Mouse (Mus musculus): Measurements from ENCODE around the gene 9230102O04Rik.

The 9230102O04Rik gene

GRCm38 (mm10) chr2:9871798-9872197 lies 17.5 kb downstream of the 9230102O04Rik start:
- no peak for DNase-seq (ENCODE audit: low spot score in 2 of 2)

- peak in 1 of 2 experiments; percentile 26 for DNase-seq (ENCODE audit: low spot score in 2 of 2)
Observed at GRCm38 (mm10) chr2:9871141-9871716, 18.1 kb downstream of the 9230102O04Rik start.

DNA sequence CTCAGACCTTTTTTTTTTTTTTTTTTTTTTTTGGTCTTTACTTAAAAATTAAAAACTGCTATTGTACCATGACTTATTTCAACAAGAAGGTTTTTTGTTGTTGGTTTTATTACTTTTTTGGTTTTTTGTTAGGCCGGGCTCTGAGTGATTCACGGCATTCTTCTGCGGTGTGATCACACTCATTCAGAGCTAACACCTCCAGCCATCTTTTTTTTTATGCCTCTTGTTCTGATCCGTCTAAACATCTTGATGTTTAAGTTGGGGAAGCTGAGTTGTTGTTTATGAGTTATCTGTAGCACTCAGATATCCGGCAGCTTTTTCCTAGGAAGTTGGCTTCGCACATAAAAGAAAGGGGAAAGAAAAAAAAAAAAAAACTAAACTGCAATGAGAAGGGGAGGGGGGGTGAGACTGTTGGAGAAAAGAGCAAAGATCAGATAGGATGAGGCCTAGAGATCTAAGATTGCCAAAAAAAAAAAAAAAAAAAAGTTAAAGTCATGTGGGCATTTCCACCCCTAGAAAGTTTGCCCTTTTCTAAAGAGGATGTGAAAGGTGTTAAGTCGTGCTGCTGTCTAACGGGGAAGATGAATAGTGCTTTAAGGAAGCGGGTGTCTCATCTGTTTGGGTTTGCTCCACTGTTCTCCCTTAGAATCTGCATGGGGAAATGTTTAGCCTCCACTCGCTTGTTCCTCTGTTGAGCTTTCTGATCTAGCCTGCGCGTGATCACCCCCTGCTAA lies 22.1 kb downstream of the 9230102O04Rik start:
- no peak for DNase-seq (ENCODE audit: low spot score in 2 of 2)

GRCm38 (mm10) chr2:9860698-9861097 lies 28.6 kb downstream of the 9230102O04Rik start:
- DNase-seq (ENCODE audit: low spot score in 2 of 2) = no peak

DNA sequence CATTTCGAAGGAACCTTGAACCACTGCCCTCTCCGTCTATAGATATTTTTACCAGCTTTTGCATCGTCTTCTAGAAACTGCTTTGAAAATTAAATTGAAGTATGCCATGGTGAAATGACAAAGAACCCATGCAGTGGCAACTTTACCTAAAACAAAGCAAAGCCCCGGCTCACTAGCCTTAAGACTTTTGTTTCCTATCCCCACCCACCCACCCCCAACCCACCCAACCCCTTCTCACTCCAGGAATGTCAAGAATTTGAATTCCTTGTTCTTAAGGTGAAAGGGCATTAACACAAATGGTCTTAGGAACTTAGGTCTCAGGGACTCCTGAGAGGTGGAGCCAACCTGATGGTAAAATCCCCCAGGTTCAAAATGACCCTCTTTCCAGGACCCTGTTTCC lies 33.5 kb downstream of the 9230102O04Rik start:
- DNase-seq (ENCODE audit: low spot score in 2 of 2) = no peak

DNA sequence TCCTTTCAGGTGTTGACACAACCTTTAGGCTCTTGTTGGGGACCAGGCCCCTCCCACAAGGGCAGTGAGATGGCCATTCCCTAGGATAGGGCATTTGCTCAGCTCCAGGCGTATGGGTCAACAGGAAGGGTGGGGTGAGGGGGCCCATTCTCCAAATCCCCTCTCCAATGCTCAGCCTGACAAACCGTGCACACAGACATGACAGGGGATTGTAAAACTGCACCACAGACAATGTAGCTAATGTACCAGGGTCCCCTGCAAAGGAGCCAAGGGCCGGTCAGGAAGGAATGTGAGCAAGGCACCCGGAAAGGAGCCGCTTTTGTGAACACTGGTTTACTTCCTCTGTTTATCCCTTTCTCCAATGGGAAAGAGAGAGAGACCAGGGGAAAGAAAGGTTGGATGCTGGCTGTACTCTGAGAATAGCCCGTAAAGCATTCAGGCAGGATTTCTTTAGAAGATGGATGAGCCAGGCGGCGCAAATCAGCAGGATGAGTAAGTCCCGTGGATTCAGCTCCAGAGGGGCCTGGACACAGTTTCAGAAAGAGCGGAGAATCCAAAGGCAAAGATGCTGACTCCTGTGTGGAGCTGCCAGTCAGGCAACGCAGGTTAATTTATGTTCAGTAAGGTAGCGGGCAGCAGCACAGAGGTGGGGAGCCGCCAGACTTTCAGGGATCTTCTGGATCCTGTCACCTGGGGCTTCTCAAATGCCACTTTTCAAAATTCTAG lies 36.3 kb downstream of the 9230102O04Rik start:
- no peak for DNase-seq (ENCODE audit: low spot score in 2 of 2)

DNA sequence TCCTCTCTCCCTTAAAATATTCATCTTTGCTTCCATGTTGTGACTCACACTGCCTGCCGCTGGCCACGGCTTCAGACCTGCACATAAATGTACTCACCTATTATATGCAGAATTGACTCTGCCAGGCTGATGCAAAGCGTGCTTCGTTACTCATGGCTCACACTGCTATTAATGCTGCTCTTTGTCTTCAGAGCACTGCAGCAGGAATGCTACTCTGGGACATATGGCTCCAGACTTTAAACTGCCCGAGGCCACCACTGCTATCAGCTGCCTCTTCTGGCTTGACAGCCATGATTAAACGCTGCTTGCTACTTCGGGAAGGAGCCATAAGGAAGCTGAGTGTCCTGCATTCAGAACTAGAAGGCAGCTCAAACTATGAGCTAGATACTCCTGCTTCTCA lies 54.1 kb downstream of the 9230102O04Rik start:
- DNase-seq (ENCODE audit: low spot score in 2 of 2) = no peak

DNA sequence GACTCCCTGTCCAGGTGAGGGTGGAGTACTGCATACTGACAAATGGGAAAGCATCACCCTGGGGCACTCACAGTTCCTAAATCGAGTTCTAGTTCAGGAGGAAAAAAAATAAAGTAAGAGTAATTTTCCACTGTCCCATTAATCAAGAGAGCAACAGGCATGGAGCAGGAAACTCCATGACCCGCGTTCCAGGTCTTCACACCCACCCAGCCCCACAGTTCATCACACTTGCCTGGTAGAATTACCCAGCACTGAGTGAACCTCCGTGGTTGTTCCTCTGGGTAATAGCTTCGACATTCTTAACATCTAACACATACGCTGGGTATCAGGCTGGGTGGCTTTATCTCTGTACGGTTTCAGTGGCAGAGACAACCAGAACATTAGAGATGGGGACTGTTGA lies 55.6 kb downstream of the 9230102O04Rik start:
- no peak for DNase-seq (ENCODE audit: low spot score in 2 of 2)

All from spleen, postnatal 36 days (tissue).